Mouse (Mus musculus) common myeloid progenitor, adult 5-6 weeks (primary cell): ENCODE data around the gene Mad2l1bp. TPM values are rescaled to one million over a fixed set of nuclear protein-coding genes. Genes with fewer than 3 reads are reported as not detected.

Source experiments
- ATAC-seq: replicated peaks from 2 replicates; pipeline ENCODE4 v1.8.0; 2016; ENCODE audit warnings: low read depth, mild to moderate bottlenecking, moderate TSS enrichment, inconsistent platforms; ENCODE audit not compliant: poor library complexity, severe bottlenecking
- total RNA-seq: library from RNA; stranded (forward); fragments of 200-1000, 187-1606 nt; gene quantifications from 2 replicates; pipeline ENCODE4 v1.2.3, GENCODE M21; 2017

The Mad2l1bp gene
- 3.8 and 12.1 TPM in 2 replicates for total RNA-seq

GRCm38 (mm10) chr17:46152847-46153782 is at the start of gene Mad2l1bp:
Gene Mad2l1bp, minus strand, starts transcription at chr17:46153553.
- ATAC-seq = peak; percentile 98

- no peak; the same call in 1 of the 2 replicates for ATAC-seq
These were observed 49.7 kb upstream of the Mad2l1bp start for GRCm38 (mm10) chr17:46203078-46203477.

GRCm38 (mm10) chr17:46202421-46203071 is 49.2 kb upstream of the Mad2l1bp start, which contains the start of the genes Polh and Xpo5:
Gene Polh, minus strand, starts transcription at chr17:46202645.
Gene Xpo5, plus strand, starts transcription at chr17:46202782.
- ATAC-seq = peak; percentile 87

- ATAC-seq = no peak
These were observed 47.8 kb upstream of the Mad2l1bp start for GRCm38 (mm10) chr17:46201151-46201550.

- no peak for ATAC-seq
These were observed 35.5 kb upstream of the Mad2l1bp start for GRCm38 (mm10) chr17:46188829-46189228.

- ATAC-seq = no peak
These were observed 28.9 kb upstream of the Mad2l1bp start for GRCm38 (mm10) chr17:46182273-46182672.

GRCm38 (mm10) chr17:46170538-46170937 is 17.2 kb upstream of the Mad2l1bp start:
- peak; percentile 64 for ATAC-seq

GRCm38 (mm10) chr17:46168768-46169167 is 15.4 kb upstream of the Mad2l1bp start:
- ATAC-seq = no peak

- 0 out of 2 replicates have a peak, but pooled peaks have one; percentile 12 for ATAC-seq
These were observed 15.0 kb upstream of the Mad2l1bp start for GRCm38 (mm10) chr17:46168318-46168717.

GRCm38 (mm10) chr17:46167014-46167413 is 13.7 kb upstream of the Mad2l1bp start:
- no peak for ATAC-seq

GRCm38 (mm10) chr17:46166270-46166669 is 12.9 kb upstream of the Mad2l1bp start:
- ATAC-seq = no peak

GRCm38 (mm10) chr17:46165460-46165859 is 12.1 kb upstream of the Mad2l1bp start:
- ATAC-seq = no peak

- ATAC-seq = no peak
These were observed 11.4 kb upstream of the Mad2l1bp start for GRCm38 (mm10) chr17:46164791-46165190.

GRCm38 (mm10) chr17:46164301-46164700 is 10.9 kb upstream of the Mad2l1bp start:
- no peak for ATAC-seq

- ATAC-seq = 0 out of 2 replicates have a peak, but pooled peaks have one; percentile 14
These were observed 9.6 kb upstream of the Mad2l1bp start for GRCm38 (mm10) chr17:46162951-46163421.

- no peak for ATAC-seq
These were observed 9.2 kb upstream of the Mad2l1bp start for GRCm38 (mm10) chr17:46162551-46162950.

GRCm38 (mm10) chr17:46161710-46162109 is 8.4 kb upstream of the Mad2l1bp start:
- ATAC-seq = no peak

GRCm38 (mm10) chr17:46161179-46161578 is 7.8 kb upstream of the Mad2l1bp start:
- no peak for ATAC-seq

- ATAC-seq = peak; percentile 86
These were observed 7.3 kb upstream of the Mad2l1bp start, which contains the start of gene Gtpbp2 for GRCm38 (mm10) chr17:46160686-46161085. Gene Gtpbp2, plus strand, starts transcription at chr17:46161032.

- peak; percentile 58 for ATAC-seq
These were observed 6.8 kb upstream of the Mad2l1bp start for GRCm38 (mm10) chr17:46160090-46160662.
